Mouse (Mus musculus): ENCODE data around the gene Eef1akmt4. TPM values are rescaled to one million over a fixed set of nuclear protein-coding genes. Genes with fewer than 3 reads are reported as not detected.
"Not testable (repeated sequence)": the region's sequence is repeated elsewhere in the genome, so short reads cannot be mapped to it uniquely, and the experiment has no call there.

The Eef1akmt4 gene
- polyA plus RNA-seq, 1 experiment from 2014 or later: 34.7 TPM

- peak within 1 kb of the TSS; percentile 80 for H3K27ac ChIP-seq (ENCODE audit: low read length)
- ATAC-seq: peak; percentile 97
- H3K4me2 ChIP-seq (ENCODE audit: low read depth, low read length): peak within 1 kb of the TSS; percentile 83
- peak within 1 kb of the TSS; percentile 74 for H3K4me3 ChIP-seq (ENCODE audit: low read length)
- H3K9me3 ChIP-seq (ENCODE audit: control insufficient read depth, low read length): no peaks in the 10 kb centered on the region
- H3K9ac ChIP-seq (ENCODE audit: low read depth, low read length): peak within 1 kb of the TSS; percentile 88
- no peaks in the 10 kb centered on the region for H3K36me3 ChIP-seq (ENCODE audit: control insufficient read depth, insufficient read depth, low read length)
- 2% methylated on average over 46 of the region's 46 CpGs for WGBS
- no peaks in the 10 kb centered on the region for H3K27me3 ChIP-seq (replicated peaks; ENCODE audit: control insufficient read depth, insufficient read depth, low read length)
- H3K4me1 ChIP-seq (ENCODE audit: control insufficient read depth, insufficient read depth, low read length): peaks cover 12% of the 10 kb centered on the region
Measured at GRCm38 (mm10) chr16:20651076-20651946, 39.9 kb downstream of the Eef1akmt4 start, which contains the start of gene Psmd2. TSS of gene Psmd2 (plus strand) at chr16:20651652.

- Histone ChIP-seq H3K27ac (ENCODE audit: low read length) (0 out of 2 replicates have a peak overlapping the region, but pooled peaks have one; percentile 40), H3K9ac (ENCODE audit: low read depth, low read length) (peak overlapping the region; percentile 88), H3K9me3 (ENCODE audit: control insufficient read depth, low read length) (no peaks in the 10 kb centered on the region), H3K27me3 (replicated peaks; ENCODE audit: control insufficient read depth, insufficient read depth, low read length) (no peaks in the 10 kb centered on the region), H3K4me3 (ENCODE audit: low read length) (peak overlapping the region; percentile 74), H3K36me3 (ENCODE audit: control insufficient read depth, insufficient read depth, low read length) (peaks cover 4% of the 10 kb centered on the region; the same call in 1 of the 2 replicates), H3K4me1 (ENCODE audit: control insufficient read depth, insufficient read depth, low read length) (peaks cover 12% of the 10 kb centered on the region), H3K4me2 (ENCODE audit: low read depth, low read length) (peak overlapping the region; percentile 83)
- peak; percentile 59; the same call in 1 of the 2 replicates for ATAC-seq
- 8% methylated on average over 12 of the region's 12 CpGs for WGBS
Measured at GRCm38 (mm10) chr16:20651947-20652310, 40.5 kb downstream of the Eef1akmt4 start.

- no peak overlapping the region for H3K4me2 ChIP-seq (ENCODE audit: low read depth, low read length)
- no peak overlapping the region for H3K4me3 ChIP-seq (ENCODE audit: low read length)
- H3K27ac ChIP-seq (ENCODE audit: low read length): no peak overlapping the region
- no peaks in the 10 kb centered on the region for H3K27me3 ChIP-seq (replicated peaks; ENCODE audit: control insufficient read depth, insufficient read depth, low read length)
- no peaks in the 10 kb centered on the region for H3K9me3 ChIP-seq (ENCODE audit: control insufficient read depth, low read length)
- WGBS: 52% methylated on average over 2 of the region's 2 CpGs
- peaks cover 12% of the 10 kb centered on the region for H3K4me1 ChIP-seq (ENCODE audit: control insufficient read depth, insufficient read depth, low read length)
- no peak for ATAC-seq
- H3K36me3 ChIP-seq (ENCODE audit: control insufficient read depth, insufficient read depth, low read length): peaks cover 4% of the 10 kb centered on the region; the same call in 1 of the 2 replicates
- H3K9ac ChIP-seq (ENCODE audit: low read depth, low read length): no peak overlapping the region
Measured at GRCm38 (mm10) chr16:20653315-20653714, 41.9 kb downstream of the Eef1akmt4 start.

DNA sequence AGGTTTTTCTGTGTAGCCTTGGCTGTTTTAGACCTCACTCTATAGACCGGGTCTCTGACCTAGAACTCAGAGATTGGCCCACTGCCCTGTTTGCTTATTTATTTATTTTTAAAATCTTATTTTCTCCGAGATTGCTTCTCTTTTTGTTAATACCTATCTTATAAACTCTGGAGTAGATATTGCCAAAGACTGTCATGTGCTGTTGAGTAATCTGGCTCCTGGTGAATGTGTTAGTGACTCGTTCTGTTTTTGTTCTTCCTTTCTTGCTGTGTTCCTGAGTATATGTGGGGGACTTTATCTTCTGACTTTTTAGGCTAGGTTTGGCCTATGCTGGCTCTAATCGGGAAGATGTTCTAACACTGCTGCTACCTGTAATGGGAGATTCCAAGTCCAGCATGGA lies 46.3 kb downstream of the Eef1akmt4 start:
- H3K4me3 ChIP-seq (ENCODE audit: low read length): no peak overlapping the region
- 90% methylated on average over 4 of the region's 4 CpGs for WGBS
- no peak overlapping the region for H3K27ac ChIP-seq (ENCODE audit: low read length)
- H3K4me2 ChIP-seq (ENCODE audit: low read depth, low read length): no peak overlapping the region
- H3K4me1 ChIP-seq (ENCODE audit: control insufficient read depth, insufficient read depth, low read length): peaks cover 3% of the 10 kb centered on the region
- ATAC-seq: no peak
- no peaks in the 10 kb centered on the region for H3K27me3 ChIP-seq (replicated peaks; ENCODE audit: control insufficient read depth, insufficient read depth, low read length)
- no peak overlapping the region for H3K9ac ChIP-seq (ENCODE audit: low read depth, low read length)
- H3K9me3 ChIP-seq (ENCODE audit: control insufficient read depth, low read length): no peaks in the 10 kb centered on the region
- H3K36me3 ChIP-seq (ENCODE audit: control insufficient read depth, insufficient read depth, low read length): peaks cover 13% of the 10 kb centered on the region; the same call in 1 of the 2 replicates

DNA sequence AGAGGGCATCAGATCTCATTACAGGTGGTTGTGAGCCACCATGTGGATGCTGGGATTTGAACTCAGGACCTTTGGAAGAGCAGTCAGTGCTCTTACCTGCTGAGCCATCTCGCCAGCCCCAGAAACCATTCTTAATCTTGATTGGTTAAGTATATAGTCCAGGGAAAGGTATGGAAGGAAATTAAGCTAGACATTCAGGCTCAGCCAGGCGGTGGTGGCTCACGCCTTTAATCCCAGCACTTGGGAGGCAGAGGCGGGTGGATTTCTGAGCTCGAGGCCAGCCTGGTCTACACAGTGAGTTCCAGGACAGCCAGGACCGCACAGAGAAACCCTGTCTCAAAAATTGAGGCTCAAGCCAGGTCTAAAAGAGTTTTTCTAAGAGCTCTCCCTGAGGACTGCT lies 56.6 kb downstream of the Eef1akmt4 start, which contains the start of gene Eif4g1:
Gene Eif4g1 (plus strand): TSS at position 301 of the 400 bp plus-strand sequence.
- H3K9me3 ChIP-seq (ENCODE audit: control insufficient read depth, low read length); H3K27me3 ChIP-seq (replicated peaks; ENCODE audit: control insufficient read depth, insufficient read depth, low read length); ATAC-seq; H3K4me2 ChIP-seq (ENCODE audit: low read depth, low read length); H3K4me1 ChIP-seq (ENCODE audit: control insufficient read depth, insufficient read depth, low read length); H3K36me3 ChIP-seq (ENCODE audit: control insufficient read depth, insufficient read depth, low read length); H3K4me3 ChIP-seq (ENCODE audit: low read length); H3K9ac ChIP-seq (ENCODE audit: low read depth, low read length); H3K27ac ChIP-seq (ENCODE audit: low read length): not testable (repeated sequence)
- WGBS: 99% methylated on average over 3 of the region's 6 CpGs

MicroRNAs encoded within 50 kb of the gene (microRNA counts, 519-probe panel; counts per million panel counts)
- 2,391 counts per million, percentile 57 among the panel's probes with 10 or more counts for microRNA mmu-miR-1224

Small RNA genes lying within 50 kb of the gene (microRNA-seq; reads per million reads assigned to microRNA genes)
- gene Mir1224: 10.9 reads per million, percentile 23 among the genes with 10 or more reads in this experiment

Other genes with a start within 250 kb of the Eef1akmt4 start
- 28.0 and 31.0 TPM in 2 replicates for gene Abcc5, start 185.2 kb upstream of the Eef1akmt4 start, polyA plus RNA-seq (2015; fragmentation: Nextera tagmentation; extraction: Ambion mirVana)
- 90.0 and 93.7 TPM in 2 replicates for gene Eif2b5, start 112.8 kb upstream of the Eef1akmt4 start, polyA plus RNA-seq (2015; fragmentation: Nextera tagmentation; extraction: Ambion mirVana)
- gene Dvl3, start 94.6 kb upstream of the Eef1akmt4 start, polyA plus RNA-seq (2015; fragmentation: Nextera tagmentation; extraction: Ambion mirVana): 15.7 and 18.5 TPM in 2 replicates
- gene Ap2m1, start 76.1 kb upstream of the Eef1akmt4 start, polyA plus RNA-seq (2015; fragmentation: Nextera tagmentation; extraction: Ambion mirVana): 679 and 681 TPM in 2 replicates
- 64.8 and 67.7 TPM in 2 replicates for gene Abcf3, start 63.0 kb upstream of the Eef1akmt4 start, polyA plus RNA-seq (2015; fragmentation: Nextera tagmentation; extraction: Ambion mirVana)
- gene Vwa5b2, start 22.1 kb upstream of the Eef1akmt4 start, polyA plus RNA-seq (2015; fragmentation: Nextera tagmentation; extraction: Ambion mirVana): 5.5 and 5.6 TPM in 2 replicates
- gene Gm49333, start within 50 bp of the Eef1akmt4 start, polyA plus RNA-seq (2015; fragmentation: Nextera tagmentation; extraction: Ambion mirVana): not detected in 2 replicates
- gene Alg3, start 142 bp downstream of the Eef1akmt4 start, polyA plus RNA-seq (2015; fragmentation: Nextera tagmentation; extraction: Ambion mirVana): 44.3 and 47.5 TPM in 2 replicates
- gene Camk2n2, start 9.7 kb downstream of the Eef1akmt4 start, polyA plus RNA-seq (2015; fragmentation: Nextera tagmentation; extraction: Ambion mirVana): 0.38 and 0.40 TPM in 2 replicates
- 1.7 TPM in 2 replicates for gene Ece2, start 18.2 kb downstream of the Eef1akmt4 start, polyA plus RNA-seq (2015; fragmentation: Nextera tagmentation; extraction: Ambion mirVana)
- 276 and 309 TPM in 2 replicates for gene Psmd2, start 40.1 kb downstream of the Eef1akmt4 start, polyA plus RNA-seq (2015; fragmentation: Nextera tagmentation; extraction: Ambion mirVana)
- 158 and 162 TPM in 2 replicates for gene Eif4g1, start 56.7 kb downstream of the Eef1akmt4 start, polyA plus RNA-seq (2015; fragmentation: Nextera tagmentation; extraction: Ambion mirVana)
- gene Fam131a, start 81.6 kb downstream of the Eef1akmt4 start, polyA plus RNA-seq (2015; fragmentation: Nextera tagmentation; extraction: Ambion mirVana): 6.2 and 6.8 TPM in 2 replicates
- 84.5 and 95.5 TPM in 2 replicates for gene Polr2h, start 106.1 kb downstream of the Eef1akmt4 start, polyA plus RNA-seq (2015; fragmentation: Nextera tagmentation; extraction: Ambion mirVana)
- 12.0 and 13.1 TPM in 2 replicates for gene Clcn2, start 106.2 kb downstream of the Eef1akmt4 start, polyA plus RNA-seq (2015; fragmentation: Nextera tagmentation; extraction: Ambion mirVana)
- 3.0 and 3.1 TPM in 2 replicates for gene Chrd, start 121.5 kb downstream of the Eef1akmt4 start, polyA plus RNA-seq (2015; fragmentation: Nextera tagmentation; extraction: Ambion mirVana)
- 2.6 and 2.9 TPM in 2 replicates for gene Thpo, start 122.9 kb downstream of the Eef1akmt4 start, polyA plus RNA-seq (2015; fragmentation: Nextera tagmentation; extraction: Ambion mirVana)